Mouse (Mus musculus): ENCODE results near the gene Ism2. TPM values are rescaled to one million over a fixed set of nuclear protein-coding genes. Genes with fewer than 3 reads are reported as not detected.
"Not testable (repeated sequence)": the region's sequence is repeated elsewhere in the genome, so short reads cannot be mapped to it uniquely, and the experiment has no call there.

The Ism2 gene
- total RNA-seq (2021): not detected
- long read RNA-seq, experiment 1: 0 reads
- long read RNA-seq, experiment 2: 0 reads

DNA sequence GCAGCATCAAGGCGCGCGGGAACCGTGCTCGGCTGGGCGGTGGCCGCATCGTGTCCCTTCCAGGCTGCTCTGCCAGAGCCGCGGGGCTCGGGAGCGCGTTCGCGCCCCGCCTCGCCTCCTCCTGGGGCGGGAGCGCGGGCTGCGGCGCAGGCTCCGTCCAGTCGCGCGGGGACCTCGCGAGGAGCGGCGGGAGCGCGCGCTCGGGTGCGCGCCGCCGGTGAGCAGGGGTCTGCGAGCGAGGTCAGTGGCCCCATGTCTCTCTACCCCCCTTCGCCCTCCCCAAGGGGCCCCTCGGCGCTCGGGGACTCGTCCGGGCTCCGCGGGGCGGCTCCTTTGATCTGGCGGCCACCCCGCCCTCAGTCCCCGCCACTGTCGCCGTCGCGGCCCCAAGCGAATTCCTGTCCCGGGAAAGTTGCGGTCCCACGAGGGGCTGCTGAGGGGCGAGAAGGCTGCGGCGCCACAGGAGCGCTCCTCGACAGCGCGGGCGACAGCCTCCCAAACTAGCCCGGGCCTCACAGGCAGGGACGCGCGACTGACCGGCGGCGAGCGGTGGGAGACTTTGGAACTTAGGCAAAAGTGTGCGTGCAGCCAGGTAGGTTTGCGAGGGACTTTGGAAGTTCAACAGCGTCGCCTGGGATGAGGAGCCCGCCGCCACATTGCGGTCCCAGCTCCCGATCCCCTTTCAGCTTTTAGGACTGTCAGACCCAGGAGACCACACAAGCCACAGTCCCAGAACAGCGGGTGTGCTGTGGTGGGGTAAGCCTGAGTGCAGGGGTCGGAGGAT lies at the start of gene Ism2:
Gene Ism2 (minus strand): TSS at position 49 of the 784 bp plus-strand sequence.
- DNase-seq: peak; percentile 19

- DNase-seq: no peak
Observed at GRCm38 (mm10) chr12:87348029-87348428, 48.5 kb upstream of the Ism2 start.

DNA sequence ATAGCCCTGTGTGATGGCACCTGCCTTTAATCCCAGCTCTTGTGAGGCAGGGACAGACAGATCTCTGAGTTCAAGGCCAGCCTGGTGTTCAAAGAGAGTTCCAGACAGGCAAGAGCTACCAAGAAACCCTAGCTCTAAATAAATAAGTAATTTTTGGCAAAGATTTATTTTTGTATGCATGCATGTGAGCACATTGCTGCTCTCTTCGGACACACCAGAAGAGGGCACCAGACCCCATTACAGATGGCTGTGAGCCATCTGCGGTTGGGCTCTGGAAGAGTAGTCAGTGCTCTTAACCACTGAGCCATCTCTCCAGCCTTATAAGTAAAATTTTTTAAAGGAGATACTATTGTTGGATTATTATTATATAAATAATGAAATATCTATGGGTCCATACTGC lies 48.0 kb upstream of the Ism2 start:
- no peak for DNase-seq

- DNase-seq: no peak
Observed at GRCm38 (mm10) chr12:87343084-87343605, 43.6 kb upstream of the Ism2 start.

DNA sequence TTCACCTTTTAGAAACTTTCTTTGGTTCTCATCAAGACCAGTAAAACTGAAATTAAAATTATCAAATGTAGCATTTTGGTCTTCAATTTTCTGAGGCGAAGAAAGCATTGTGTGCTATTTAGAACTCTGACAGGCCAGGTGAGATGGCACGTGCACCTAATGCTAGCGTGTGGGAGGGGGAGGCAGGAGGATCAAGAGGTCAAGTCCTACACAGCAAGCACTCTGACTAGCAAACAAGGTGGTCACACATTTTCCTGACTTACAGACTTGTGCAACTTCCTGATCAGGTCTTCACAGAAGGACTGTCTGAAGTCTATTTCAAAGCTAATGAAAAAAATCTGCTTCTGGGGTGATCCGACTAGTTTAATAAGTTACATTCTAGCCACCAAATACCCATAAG lies 38.6 kb upstream of the Ism2 start:
- DNase-seq: no peak

DNA sequence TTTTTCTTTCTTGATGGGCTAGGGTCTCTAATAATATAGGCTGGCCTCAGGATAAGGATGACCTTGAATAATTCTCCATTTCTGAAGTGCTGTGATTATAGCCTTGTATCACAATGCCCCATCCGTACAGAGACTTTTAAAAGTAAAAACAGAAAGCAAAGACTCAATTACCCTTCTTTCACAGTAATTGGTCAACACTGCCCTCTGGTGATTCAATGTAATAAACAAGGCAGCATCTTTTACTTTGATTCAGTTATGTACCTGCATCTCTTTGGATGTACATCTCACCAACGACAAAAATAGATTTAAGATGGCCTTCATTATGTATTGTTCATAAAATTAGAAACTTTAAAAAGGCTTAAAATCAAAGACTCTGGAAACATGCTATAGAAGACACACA lies 35.4 kb upstream of the Ism2 start:
- DNase-seq: no peak

- DNase-seq: no peak
Observed at GRCm38 (mm10) chr12:87333794-87334193, 34.3 kb upstream of the Ism2 start.

GRCm38 (mm10) chr12:87332511-87332910 lies 33.0 kb upstream of the Ism2 start:
- DNase-seq: no peak

GRCm38 (mm10) chr12:87331908-87332307 lies 32.4 kb upstream of the Ism2 start:
- DNase-seq: no peak

GRCm38 (mm10) chr12:87331053-87331456 lies 31.6 kb upstream of the Ism2 start:
- no peak for DNase-seq

GRCm38 (mm10) chr12:87330213-87330612 lies 30.7 kb upstream of the Ism2 start:
- DNase-seq: no peak

GRCm38 (mm10) chr12:87328025-87328424 lies 28.5 kb upstream of the Ism2 start:
- no peak for DNase-seq

DNA sequence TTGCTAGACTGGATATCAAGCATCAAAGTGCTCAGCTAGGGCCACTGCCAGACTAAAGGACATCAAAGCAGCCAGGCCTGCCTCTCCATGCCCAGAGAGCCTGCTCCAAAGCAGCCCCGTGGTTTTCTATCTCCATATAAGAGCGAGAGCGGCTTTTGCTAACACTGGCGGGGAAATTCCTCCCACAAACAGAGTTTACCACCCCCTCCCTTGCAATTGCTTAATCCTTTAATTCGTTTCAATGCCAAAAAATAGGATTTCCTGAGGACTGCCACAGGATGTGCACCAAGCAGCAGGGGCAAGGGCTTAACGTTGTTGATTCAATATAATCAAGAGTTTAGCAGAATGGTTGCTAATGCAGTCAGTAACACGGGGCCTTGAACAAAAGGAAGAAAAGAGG lies 28.1 kb upstream of the Ism2 start:
- DNase-seq: no peak

DNA sequence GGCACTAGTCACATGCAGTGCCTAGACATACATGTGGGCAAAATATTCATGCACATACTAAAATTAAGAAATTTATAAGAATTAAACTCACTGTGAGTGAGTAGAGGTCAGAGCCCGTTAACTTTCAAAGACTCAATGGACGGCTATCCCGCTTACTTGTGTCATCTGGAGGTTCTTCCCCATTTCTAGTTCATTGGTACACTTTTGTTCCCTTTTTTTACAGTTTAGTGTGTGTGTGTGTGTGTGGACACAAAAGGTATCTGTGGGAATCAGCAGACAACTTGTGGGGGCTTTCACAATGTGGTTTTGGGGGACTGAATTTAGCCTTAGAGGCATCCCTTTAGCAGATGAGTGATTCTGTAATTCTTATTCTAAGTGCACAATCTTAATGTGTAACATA lies 25.9 kb upstream of the Ism2 start:
- no peak for DNase-seq

- DNase-seq: no peak
Observed at GRCm38 (mm10) chr12:87319229-87319628, 19.7 kb upstream of the Ism2 start.

DNA sequence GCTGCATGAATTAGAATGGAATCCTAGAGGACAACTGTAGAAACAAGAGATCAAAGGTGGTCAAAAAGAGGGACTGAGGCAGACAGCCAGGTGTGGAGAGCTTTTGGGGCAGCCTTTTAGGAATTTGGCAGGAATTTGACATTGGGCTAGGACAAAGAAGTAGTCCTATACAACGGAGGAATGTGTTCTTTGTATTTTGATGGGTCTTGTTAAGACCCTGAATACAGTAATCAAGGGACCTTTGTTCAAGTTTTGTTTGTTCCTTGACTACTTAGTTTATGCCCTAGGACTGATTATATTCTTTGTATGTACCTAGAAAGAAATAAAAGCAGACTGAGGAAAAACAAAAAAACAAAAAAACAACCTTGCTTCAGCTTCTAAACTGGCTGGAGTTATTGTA lies 18.4 kb upstream of the Ism2 start:
- no peak for DNase-seq

DNA sequence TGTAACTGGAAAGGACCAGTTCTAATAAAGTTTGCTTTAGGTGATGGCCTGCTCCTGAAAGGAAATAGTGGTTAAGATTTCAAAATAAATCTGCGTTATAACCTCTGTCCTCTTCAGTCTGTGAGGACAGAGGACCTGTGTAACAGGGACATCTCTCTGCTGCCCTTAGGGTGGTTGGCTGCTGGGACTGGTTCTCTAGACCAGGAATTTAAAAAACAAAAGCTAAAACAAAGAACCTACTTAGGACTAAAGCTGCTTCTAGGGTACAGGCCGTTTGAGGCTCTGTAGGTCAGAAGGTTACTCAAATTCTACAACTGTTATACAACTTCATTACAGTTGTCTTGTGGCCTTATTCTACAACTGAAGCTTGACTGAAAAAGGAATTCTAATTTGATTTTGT lies 13.6 kb upstream of the Ism2 start:
- DNase-seq: no peak

DNA sequence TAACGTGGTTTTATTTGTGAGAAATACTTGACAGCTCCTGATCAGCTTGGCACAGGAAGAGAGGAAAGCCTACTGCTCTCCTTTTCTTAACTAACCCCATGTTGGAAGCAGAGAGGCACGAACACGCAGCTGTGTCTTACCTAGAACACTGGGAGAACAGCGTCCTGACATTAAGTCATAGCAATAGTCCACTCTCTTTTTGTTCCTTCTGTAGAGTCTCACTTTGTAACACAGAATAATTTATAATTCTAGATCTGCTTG lies 7.0 kb upstream of the Ism2 start:
- not testable (repeated sequence) for DNase-seq

- DNase-seq: no peak
Observed at GRCm38 (mm10) chr12:87305767-87306583, 6.5 kb upstream of the Ism2 start.

DNA sequence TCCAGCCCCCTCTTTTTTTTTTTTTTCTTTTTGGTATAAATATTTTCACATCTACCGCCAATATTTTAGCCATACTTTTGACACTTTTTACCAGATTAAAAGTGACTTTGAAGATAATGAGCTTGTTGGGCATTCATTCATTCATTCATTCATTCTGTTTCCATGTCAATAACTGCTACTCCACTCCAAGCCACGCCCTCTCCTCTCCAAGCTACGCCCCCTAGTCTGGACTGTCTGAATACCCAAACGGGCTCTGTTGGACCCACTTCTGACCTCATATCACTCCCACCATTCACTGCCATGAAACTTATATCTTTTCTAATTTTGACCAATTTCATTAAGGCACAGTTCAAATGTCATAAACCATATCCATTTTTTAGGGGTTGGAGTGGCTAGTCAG lies 1.7 kb upstream of the Ism2 start:
- DNase-seq: no peak

DNA sequence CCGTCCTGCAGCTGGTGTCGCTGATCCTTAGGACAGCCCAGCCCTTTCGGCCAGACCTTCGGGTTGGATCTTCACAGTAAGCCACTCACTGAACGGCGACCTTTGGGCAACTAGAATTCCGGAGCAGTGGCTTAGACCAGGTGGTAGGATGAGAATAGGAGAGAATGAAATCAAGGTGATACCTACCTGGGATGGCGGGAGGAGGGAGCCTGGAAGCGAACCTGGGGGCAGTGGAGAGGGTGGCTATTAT lies 861 bp upstream of the Ism2 start:
- no peak for DNase-seq

DNA sequence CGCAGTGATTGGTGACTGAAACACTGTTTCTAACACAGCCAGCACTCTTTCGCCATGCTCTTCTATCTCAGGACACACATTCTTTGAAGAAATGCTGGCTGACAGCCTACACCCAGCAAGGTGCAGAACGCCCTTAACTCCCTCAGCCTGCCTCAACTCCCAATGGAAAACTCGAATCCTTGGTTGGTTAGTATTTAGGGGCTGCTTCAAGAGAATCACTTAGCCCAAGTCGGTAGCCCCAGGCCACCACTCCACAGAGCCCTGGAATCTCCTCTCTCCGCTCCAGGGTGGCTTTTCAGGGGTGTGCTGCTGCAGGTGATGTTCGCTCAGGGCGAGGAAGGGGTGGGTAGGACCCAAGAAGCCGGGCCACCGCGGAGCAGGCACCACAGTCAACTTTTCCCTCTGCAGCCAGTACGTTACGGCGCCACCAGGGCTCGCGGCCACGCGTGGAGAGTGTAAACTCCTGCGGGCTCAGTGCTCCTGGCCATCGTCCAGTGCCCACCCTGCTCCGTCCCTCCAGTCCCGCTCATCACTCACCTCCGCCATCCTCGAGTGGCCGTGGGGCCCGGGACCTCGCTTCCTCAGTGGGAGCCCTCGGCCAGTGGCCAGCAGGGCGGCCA lies 358 bp downstream of the Ism2 start:
- DNase-seq: peak; percentile 48

DNA sequence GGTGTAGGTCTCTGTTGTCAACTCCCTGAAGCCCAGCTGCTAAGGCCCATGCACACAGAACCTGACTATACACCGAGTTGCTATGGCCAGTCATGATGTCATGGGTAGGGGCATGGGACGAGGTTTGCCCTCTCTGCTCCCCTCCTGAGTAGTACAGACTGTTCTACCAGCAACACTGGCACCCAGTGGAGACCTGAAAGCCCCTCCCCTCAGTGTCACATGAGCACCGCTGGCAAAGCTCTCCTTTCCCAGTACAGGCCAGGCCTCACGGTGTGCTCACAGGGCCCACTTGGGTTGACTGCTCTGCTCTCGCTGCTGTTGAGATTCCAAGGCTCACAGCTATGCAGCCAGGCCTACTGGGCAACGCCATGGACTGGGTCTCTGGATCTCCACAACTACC lies 5.6 kb downstream of the Ism2 start:
- no peak for DNase-seq

DNA sequence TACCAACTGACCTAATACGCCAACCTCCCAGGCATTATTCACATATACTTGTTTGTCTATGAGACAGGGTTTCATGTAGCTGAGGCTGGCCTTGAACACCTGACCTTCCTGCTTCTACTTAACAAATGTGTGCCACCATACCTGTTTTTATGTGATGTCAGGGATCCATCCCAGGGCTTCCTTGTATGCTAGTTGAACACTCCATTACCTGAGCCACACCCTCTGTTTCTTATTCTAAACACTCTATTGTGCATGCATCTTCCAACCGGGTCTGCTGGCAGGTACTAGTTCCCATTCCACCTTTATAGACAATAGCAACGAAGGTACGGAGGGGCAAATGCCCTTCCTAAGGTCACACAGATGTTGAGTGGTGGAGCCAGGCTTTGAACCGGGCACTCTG lies 10.4 kb downstream of the Ism2 start:
- no peak for DNase-seq

Data from gastrocnemius, postnatal 10 days (tissue).